Mouse (Mus musculus): ENCODE measurements around the gene Gapvd1.

DNA sequence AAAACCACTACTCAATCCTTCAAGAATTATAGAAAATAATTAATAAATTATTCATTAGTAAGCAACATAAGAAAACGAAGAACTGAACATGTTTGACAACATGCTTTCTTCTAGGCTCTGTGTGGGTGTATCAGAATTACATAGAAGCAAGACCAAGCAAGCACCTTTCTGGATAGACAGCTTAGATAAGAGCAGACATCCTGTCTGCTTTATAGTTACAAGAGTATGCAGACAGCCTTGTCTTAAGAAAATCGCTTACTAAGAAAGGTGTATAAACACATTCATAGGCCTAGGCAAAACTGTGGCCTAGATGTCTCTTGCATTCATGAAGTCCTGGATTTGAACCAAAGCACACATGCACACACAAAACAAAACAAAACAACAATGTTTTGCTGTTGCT, 9.4 kb downstream of the Gapvd1 start:
- no peak for TF ChIP-seq POLR2A (IDR thresholded peaks at IDR 0.05; ENCODE audit: extremely low read depth, insufficient read depth, low read length)
- TF ChIP-seq CTCF (IDR thresholded peaks at IDR 0.05; ENCODE audit: low read depth, low read length) = no peak
